Comparison of ENCODE assay signal across 24 mouse cellular contexts in genomic region chr10:77569481-77569880, GRCm38 (mm10). TPM values are rescaled to one million over a fixed set of nuclear protein-coding genes. Genes with fewer than 3 reads are reported as not detected.
DNase-seq lines count a peak whose midpoint lies in the region; ATAC-seq lines count a peak whose summit lies in the region.
"Had no signal": no experiment of that assay in that cellular context is flagged by ENCODE, and none has a peak within 500 bp of the region (broad histone marks: within the 10 kb centered on the region; RNA-seq: fewer than 3 reads in every experiment).

No protein-coding gene starts in this region.

- no peaks in the 10 kb centered on the region for H3K9me3 ChIP-seq in limb, embryonic 15.5 days
- H3K9me3 ChIP-seq in limb, embryonic 10.5 days (replicated peaks), result no peaks in the 10 kb centered on the region
- H3K9me3 ChIP-seq in intestine, embryonic 14.5 days (ENCODE audit: control insufficient read depth, low read length), result no peaks in the 10 kb centered on the region
- no peaks in the 10 kb centered on the region for H3K9me3 ChIP-seq in stomach, embryonic 16.5 days (replicated peaks; ENCODE audit: control insufficient read depth, low read length)
- H3K9me3 ChIP-seq: liver, embryonic 13.5 days had no signal

- 0 out of 2 replicates have a peak, but pooled peaks cover 5% of the 10 kb centered on the region for H3K4me1 ChIP-seq in limb, embryonic 15.5 days
- peaks cover 12% of the 10 kb centered on the region for H3K4me1 ChIP-seq in limb, embryonic 10.5 days
- H3K4me1 ChIP-seq in intestine, embryonic 14.5 days (replicated peaks; ENCODE audit: control insufficient read depth, insufficient read depth, low read length), result 0 out of 2 replicates have a peak, but pooled peaks cover 6% of the 10 kb centered on the region
- no peaks in the 10 kb centered on the region for H3K4me1 ChIP-seq in stomach, embryonic 16.5 days (ENCODE audit: control insufficient read depth, insufficient read depth, low read length)

- 41% methylated on average over 7 of the region's 7 CpGs for WGBS in limb, embryonic 15.5 days
- WGBS in limb, embryonic 10.5 days, result 43% methylated on average over 7 of the region's 7 CpGs
- 31% methylated on average over 7 of the region's 7 CpGs for WGBS in intestine, embryonic 14.5 days
- WGBS in stomach, embryonic 16.5 days, result 39% methylated on average over 7 of the region's 7 CpGs

- H3K4me3 ChIP-seq in limb, embryonic 15.5 days, result no peak overlapping the region
- H3K4me3 ChIP-seq in limb, embryonic 10.5 days, result no peak overlapping the region
- H3K4me3 ChIP-seq in intestine, embryonic 14.5 days (ENCODE audit: low read depth, low read length), result no peak overlapping the region
- no peak overlapping the region for H3K4me3 ChIP-seq in stomach, embryonic 16.5 days (replicated peaks; ENCODE audit: low read length)
- H3K4me3 ChIP-seq: erythroblast, embryonic 14.5 days; heart, adult 2 months; left cerebral cortex, adult 2 months; liver, embryonic 13.5 days had no signal

- H3K9ac ChIP-seq in limb, embryonic 15.5 days, result no peak overlapping the region
- no peak overlapping the region for H3K9ac ChIP-seq in intestine, embryonic 14.5 days (ENCODE audit: low read length)
- peak overlapping the region; percentile 59; the same call in 1 of the 2 replicates for H3K9ac ChIP-seq in stomach, embryonic 16.5 days (ENCODE audit: low read length)
- H3K9ac ChIP-seq: liver, embryonic 13.5 days had no signal

- H3K4me2 ChIP-seq in limb, embryonic 15.5 days, result no peak overlapping the region
- H3K4me2 ChIP-seq in intestine, embryonic 14.5 days (ENCODE audit: low read length), result peak overlapping the region; percentile 39
- peak overlapping the region; percentile 8; the same call in 1 of the 2 replicates for H3K4me2 ChIP-seq in stomach, embryonic 16.5 days (ENCODE audit: low read depth, low read length)
- H3K4me2 ChIP-seq: liver, embryonic 13.5 days had no signal

- H3K27me3 ChIP-seq in limb, embryonic 15.5 days, result no peaks in the 10 kb centered on the region
- no peaks in the 10 kb centered on the region for H3K27me3 ChIP-seq in limb, embryonic 10.5 days (ENCODE audit: low read depth, poor library complexity, severe bottlenecking)
- H3K27me3 ChIP-seq in intestine, embryonic 14.5 days (replicated peaks; ENCODE audit: control insufficient read depth, insufficient read depth, low read length), result 0 out of 2 replicates have a peak, but pooled peaks cover 3% of the 10 kb centered on the region
- H3K27me3 ChIP-seq in stomach, embryonic 16.5 days (ENCODE audit: control insufficient read depth, insufficient read depth, low read length), result no peaks in the 10 kb centered on the region

- peak overlapping the region; percentile 17; the same call in 1 of the 2 replicates for H3K27ac ChIP-seq in limb, embryonic 15.5 days
- no peak overlapping the region for H3K27ac ChIP-seq in limb, embryonic 10.5 days
- peak overlapping the region; percentile 82 for H3K27ac ChIP-seq in intestine, embryonic 14.5 days (ENCODE audit: low read depth)
- H3K27ac ChIP-seq in stomach, embryonic 16.5 days (ENCODE audit: low read length), result peak overlapping the region; percentile 88
- H3K27ac ChIP-seq: heart, adult 2 months; left cerebral cortex, adult 2 months had no signal

- no peak for DNase-seq in limb, embryonic 10.5 days (ENCODE audit: low spot score)
- DNase-seq in R1 (ENCODE audit: low read depth, low spot score), result peak; percentile 60
- DNase-seq in intestine, embryonic 14.5 days (ENCODE audit: low spot score), result peak; percentile 64
- DNase-seq in adrenal gland, postnatal 10 days, result no peak
- DNase-seq: adrenal gland, postnatal 14 days; B cell, adult 2 months; cerebellum, adult 9-11 months; gastrocnemius, postnatal 14 days; heart, adult 2 months; heart, postnatal 36 days; liver, embryonic 13.5 days had no signal

- no peaks in the 10 kb centered on the region for H3K36me3 ChIP-seq in limb, embryonic 15.5 days
- H3K36me3 ChIP-seq in limb, embryonic 10.5 days, result no peaks in the 10 kb centered on the region
- no peaks in the 10 kb centered on the region for H3K36me3 ChIP-seq in intestine, embryonic 14.5 days (ENCODE audit: control insufficient read depth, insufficient read depth, low read length)
- H3K36me3 ChIP-seq in stomach, embryonic 16.5 days (ENCODE audit: control insufficient read depth, insufficient read depth, low read length), result no peaks in the 10 kb centered on the region
- H3K36me3 ChIP-seq: liver, embryonic 13.5 days had no signal

- no peak for ATAC-seq in limb, embryonic 15.5 days (ENCODE audit: insufficient number of reproducible peaks, low FRiP score, low TSS enrichment, low read depth)
- peak; percentile 66 for ATAC-seq in intestine, embryonic 14.5 days (replicated peaks; ENCODE audit: low FRiP score, low TSS enrichment, low read depth)
- peak; percentile 18; the same call in 1 of the 2 replicates for ATAC-seq in stomach, embryonic 16.5 days (ENCODE audit: insufficient read depth, low FRiP score)
- no peak for ATAC-seq in megakaryocyte progenitor cell, adult 5-6 weeks (replicated peaks; ENCODE audit: poor library complexity)
- ATAC-seq: forebrain, embryonic 14.5 days; hindbrain, embryonic 16.5 days had no signal

RNA-seq across cellular contexts. Expression of gene Pttg1ip, which starts 12.0 kb away (rescaled TPM):
- polyA plus RNA-seq in limb, embryonic 15.5 days (2015; fragmentation: Nextera tagmentation; extraction: Ambion mirVana), result 145 and 158 TPM in 2 replicates
- polyA plus RNA-seq in limb, embryonic 10.5 days (2016; fragmentation: Nextera tagmentation; extraction: Ambion mirVana), result 64.0 and 73.7 TPM in 2 replicates
- 155 and 156 TPM in 2 replicates for polyA plus RNA-seq in intestine, embryonic 14.5 days (2014; fragmentation: Nextera tagmentation; extraction: Ambion mirVana)
- 210 and 244 TPM in 2 replicates for polyA plus RNA-seq in stomach, embryonic 16.5 days (2015; fragmentation: Nextera tagmentation; extraction: Ambion mirVana)
- 100 to 1,000 TPM; 160 to 178 TPM for total RNA-seq in adrenal gland, postnatal 10 days (2021)
- 54.1 and 60.0 TPM in 2 replicates for total RNA-seq in megakaryocyte progenitor cell, adult 5-6 weeks (2015)
- total RNA-seq in megakaryocyte progenitor cell, adult 5-6 weeks (2017), result 31.8 and 37.6 TPM in 2 replicates

RNA-seq across cellular contexts. Expression of gene Sumo3, which starts 36.4 kb away (rescaled TPM):
- polyA plus RNA-seq in limb, embryonic 15.5 days (2015; fragmentation: Nextera tagmentation; extraction: Ambion mirVana), result 343 and 347 TPM in 2 replicates
- 400 and 420 TPM in 2 replicates for polyA plus RNA-seq in limb, embryonic 10.5 days (2016; fragmentation: Nextera tagmentation; extraction: Ambion mirVana)
- polyA plus RNA-seq in intestine, embryonic 14.5 days (2014; fragmentation: Nextera tagmentation; extraction: Ambion mirVana), result 314 and 336 TPM in 2 replicates
- 324 and 327 TPM in 2 replicates for polyA plus RNA-seq in stomach, embryonic 16.5 days (2015; fragmentation: Nextera tagmentation; extraction: Ambion mirVana)
- 100 to 1,000 TPM; 119 to 125 TPM for total RNA-seq in adrenal gland, postnatal 10 days (2021)
- total RNA-seq in megakaryocyte progenitor cell, adult 5-6 weeks (2015), result 34.5 and 38.8 TPM in 2 replicates
- total RNA-seq in megakaryocyte progenitor cell, adult 5-6 weeks (2017), result 187 and 212 TPM in 2 replicates

RNA-seq across cellular contexts. Expression of gene Gm49325, which starts 36.5 kb away (rescaled TPM):
- 1.3 and 1.8 TPM in 2 replicates for polyA plus RNA-seq in limb, embryonic 15.5 days (2015; fragmentation: Nextera tagmentation; extraction: Ambion mirVana)
- polyA plus RNA-seq in limb, embryonic 10.5 days (2016; fragmentation: Nextera tagmentation; extraction: Ambion mirVana), result 1.6 and 1.7 TPM in 2 replicates
- polyA plus RNA-seq in intestine, embryonic 14.5 days (2014; fragmentation: Nextera tagmentation; extraction: Ambion mirVana), result 2.0 TPM in 1 of 2 replicates, not detected in the other
- 4.4 and 10.1 TPM in 2 replicates for polyA plus RNA-seq in stomach, embryonic 16.5 days (2015; fragmentation: Nextera tagmentation; extraction: Ambion mirVana)
- total RNA-seq in adrenal gland, postnatal 10 days (2021), result 10 to 100 TPM; 22.3 to 30.4 TPM
- not detected in 2 replicates for total RNA-seq in megakaryocyte progenitor cell, adult 5-6 weeks (2015)
- total RNA-seq in megakaryocyte progenitor cell, adult 5-6 weeks (2017), result 1.1 TPM in 1 of 2 replicates, not detected in the other
- total RNA-seq: midbrain, postnatal 0 days had no signal
- polyA plus RNA-seq: brain, embryonic 14.5 days; cortical plate, adult 2 months; erythroblast, embryonic 14.5 days; heart, adult 2 months; heart, embryonic 14.5 days; hindbrain, embryonic 16.5 days; kidney, adult 2 months; limb, embryonic 11.5 days had no signal

RNA-seq across cellular contexts. Expression of gene Itgb2, which starts 39.4 kb away (rescaled TPM):
- polyA plus RNA-seq in limb, embryonic 15.5 days (2015; fragmentation: Nextera tagmentation; extraction: Ambion mirVana), result 3.5 TPM in 2 replicates
- polyA plus RNA-seq in limb, embryonic 10.5 days (2016; fragmentation: Nextera tagmentation; extraction: Ambion mirVana), result 0.75 and 0.85 TPM in 2 replicates
- polyA plus RNA-seq in intestine, embryonic 14.5 days (2014; fragmentation: Nextera tagmentation; extraction: Ambion mirVana), result 1.9 and 3.1 TPM in 2 replicates
- polyA plus RNA-seq in stomach, embryonic 16.5 days (2015; fragmentation: Nextera tagmentation; extraction: Ambion mirVana), result 6.7 and 8.3 TPM in 2 replicates
- 1 to 10 TPM; 8.1 to 9.2 TPM for total RNA-seq in adrenal gland, postnatal 10 days (2021)
- 37.2 and 37.9 TPM in 2 replicates for total RNA-seq in megakaryocyte progenitor cell, adult 5-6 weeks (2015)
- total RNA-seq in megakaryocyte progenitor cell, adult 5-6 weeks (2017), result 35.1 and 42.0 TPM in 2 replicates

RNA-seq across cellular contexts. Expression of gene Ube2g2, which starts 52.6 kb away (rescaled TPM):
- 99.8 and 127 TPM in 2 replicates for polyA plus RNA-seq in limb, embryonic 15.5 days (2015; fragmentation: Nextera tagmentation; extraction: Ambion mirVana)
- polyA plus RNA-seq in limb, embryonic 10.5 days (2016; fragmentation: Nextera tagmentation; extraction: Ambion mirVana), result 98.4 and 104 TPM in 2 replicates
- 46.7 and 48.5 TPM in 2 replicates for polyA plus RNA-seq in intestine, embryonic 14.5 days (2014; fragmentation: Nextera tagmentation; extraction: Ambion mirVana)
- 78.0 and 82.4 TPM in 2 replicates for polyA plus RNA-seq in stomach, embryonic 16.5 days (2015; fragmentation: Nextera tagmentation; extraction: Ambion mirVana)
- total RNA-seq in adrenal gland, postnatal 10 days (2021), result 10 to 100 TPM; 44.4 to 46.1 TPM
- 22.8 and 25.1 TPM in 2 replicates for total RNA-seq in megakaryocyte progenitor cell, adult 5-6 weeks (2015)
- total RNA-seq in megakaryocyte progenitor cell, adult 5-6 weeks (2017), result 30.4 and 34.2 TPM in 2 replicates

Comparison
In these comparisons a context has a peak if more than half of its experiments do, and no peak if none do; other contexts are left out.
1. ATAC-seq: peak in intestine, embryonic 14.5 days (single experiment) and stomach, embryonic 16.5 days (single experiment); none in limb, embryonic 15.5 days (single experiment) and megakaryocyte progenitor cell, adult 5-6 weeks (single experiment).
2. DNase-seq: peak in R1 (single experiment) and intestine, embryonic 14.5 days (single experiment); none in limb, embryonic 10.5 days (single experiment) and adrenal gland, postnatal 10 days (single experiment).